ENCODE assay signal across 17 mouse cellular contexts in genomic region chr13:12037241-12037640, GRCm38 (mm10).
DNase-seq lines count a peak whose midpoint lies in the region; ATAC-seq and TF ChIP-seq lines count a peak whose summit lies in the region.
"Had no signal": no experiment of that assay in that cellular context is flagged by ENCODE, and none has a peak within 500 bp of the region (broad histone marks: within the 10 kb centered on the region; RNA-seq: fewer than 3 reads in every experiment).

No protein-coding gene starts in this region.

- H3K27me3 ChIP-seq in heart, adult 2 months (ENCODE audit: control insufficient read depth, insufficient read depth, low read length): no peaks in the 10 kb centered on the region
- H3K27me3 ChIP-seq in heart, embryonic 13.5 days (replicated peaks): no peaks in the 10 kb centered on the region
- no peaks in the 10 kb centered on the region for H3K27me3 ChIP-seq in intestine, embryonic 16.5 days (replicated peaks; ENCODE audit: control insufficient read depth, insufficient read depth, low read length)
- no peaks in the 10 kb centered on the region for H3K27me3 ChIP-seq in intestine, postnatal 0 days (replicated peaks; ENCODE audit: control insufficient read depth, insufficient read depth, low read length)
- H3K27me3 ChIP-seq: embryonic facial prominence, embryonic 12.5 days; forebrain, embryonic 15.5 days; hindbrain, embryonic 13.5 days had no signal

- H3K9ac ChIP-seq in heart, adult 2 months (ENCODE audit: low read depth, low read length): no peak overlapping the region
- H3K9ac ChIP-seq in heart, embryonic 13.5 days: peak overlapping the region; percentile 58
- H3K9ac ChIP-seq in intestine, embryonic 16.5 days (ENCODE audit: low read depth, low read length): no peak overlapping the region
- no peak overlapping the region for H3K9ac ChIP-seq in intestine, postnatal 0 days (ENCODE audit: low read depth, low read length)
- H3K9ac ChIP-seq: embryonic facial prominence, embryonic 12.5 days; forebrain, embryonic 15.5 days; hindbrain, embryonic 13.5 days had no signal

- H3K4me1 ChIP-seq in heart, adult 2 months (ENCODE audit: control insufficient read depth, insufficient read depth, low read length): peaks cover 7% of the 10 kb centered on the region
- peaks cover 81% of the 10 kb centered on the region for H3K4me1 ChIP-seq in heart, embryonic 13.5 days
- no peaks in the 10 kb centered on the region for H3K4me1 ChIP-seq in intestine, embryonic 16.5 days (ENCODE audit: control insufficient read depth, insufficient read depth, low read length)
- no peaks in the 10 kb centered on the region for H3K4me1 ChIP-seq in intestine, postnatal 0 days (replicated peaks; ENCODE audit: control insufficient read depth, insufficient read depth, low read length)
- H3K4me1 ChIP-seq: embryonic facial prominence, embryonic 12.5 days; forebrain, embryonic 15.5 days; hindbrain, embryonic 13.5 days had no signal

- H3K4me3 ChIP-seq in heart, adult 2 months: no peak overlapping the region
- no peak overlapping the region for H3K4me3 ChIP-seq in heart, embryonic 13.5 days
- H3K4me3 ChIP-seq in intestine, embryonic 16.5 days (ENCODE audit: low read length): no peak overlapping the region
- H3K4me3 ChIP-seq in intestine, postnatal 0 days (ENCODE audit: low read depth, low read length): no peak overlapping the region
- H3K4me3 ChIP-seq: embryonic facial prominence, embryonic 12.5 days; forebrain, embryonic 15.5 days; hindbrain, embryonic 13.5 days had no signal

- H3K79me2 ChIP-seq in heart, adult 2 months (replicated peaks; ENCODE audit: control insufficient read depth, insufficient read depth, low read length): no peaks in the 10 kb centered on the region

- WGBS in heart, adult 2 months: 61% methylated on average over 4 of the region's 4 CpGs
- WGBS in heart, embryonic 13.5 days: 36% methylated on average over 4 of the region's 4 CpGs
- 72% methylated on average over 4 of the region's 4 CpGs for WGBS in intestine, embryonic 16.5 days
- 79% methylated on average over 4 of the region's 4 CpGs for WGBS in intestine, postnatal 0 days

- peak overlapping the region; percentile 40 for H3K4me2 ChIP-seq in heart, embryonic 13.5 days
- H3K4me2 ChIP-seq in intestine, embryonic 16.5 days (ENCODE audit: low read depth, low read length): no peak overlapping the region
- no peak overlapping the region for H3K4me2 ChIP-seq in intestine, postnatal 0 days (replicated peaks; ENCODE audit: low read depth)
- H3K4me2 ChIP-seq: embryonic facial prominence, embryonic 12.5 days; forebrain, embryonic 15.5 days; hindbrain, embryonic 13.5 days had no signal

- ATAC-seq in heart, embryonic 13.5 days (ENCODE audit: extremely low read depth, insufficient number of reproducible peaks, low FRiP score, low TSS enrichment): no peak
- ATAC-seq in intestine, embryonic 16.5 days: no peak
- ATAC-seq in intestine, postnatal 0 days: no peak
- ATAC-seq: forebrain, embryonic 15.5 days; hindbrain, postnatal 0 days had no signal

- H3K36me3 ChIP-seq in heart, adult 2 months (ENCODE audit: control insufficient read depth, insufficient read depth, low read length): peaks cover 13% of the 10 kb centered on the region; the same call in 1 of the 2 replicates
- H3K36me3 ChIP-seq in heart, embryonic 13.5 days: no peaks in the 10 kb centered on the region
- no peaks in the 10 kb centered on the region for H3K36me3 ChIP-seq in intestine, embryonic 16.5 days (ENCODE audit: control insufficient read depth, insufficient read depth, low read length)
- no peaks in the 10 kb centered on the region for H3K36me3 ChIP-seq in intestine, postnatal 0 days (ENCODE audit: control insufficient read depth, insufficient read depth)
- H3K36me3 ChIP-seq: embryonic facial prominence, embryonic 12.5 days; forebrain, embryonic 15.5 days; hindbrain, embryonic 13.5 days had no signal

- intact Hi-C loops in heart, adult 2 months (cut with DNase I): no loop called here

- no peak for TF ChIP-seq CTCF in heart, adult 2 months (IDR thresholded peaks at IDR 0.05)
- TF ChIP-seq CTCF in intestine, postnatal 0 days (IDR thresholded peaks at IDR 0.05; ENCODE audit: low read depth): no peak

- no peak for TF ChIP-seq POLR2A in heart, adult 2 months (IDR thresholded peaks at IDR 0.05; ENCODE audit: insufficient read depth, low read depth, low read length)

- peak overlapping the region; percentile 24 for H3K27ac ChIP-seq in heart, adult 2 months
- peak overlapping the region; percentile 93 for H3K27ac ChIP-seq in heart, embryonic 13.5 days (replicated peaks)
- peak overlapping the region; percentile 27; the same call in 1 of the 2 replicates for H3K27ac ChIP-seq in intestine, embryonic 16.5 days (ENCODE audit: low read length)
- H3K27ac ChIP-seq in intestine, postnatal 0 days (ENCODE audit: low read depth, low read length): no peak overlapping the region
- H3K27ac ChIP-seq: embryonic facial prominence, embryonic 12.5 days; forebrain, embryonic 15.5 days; hindbrain, embryonic 13.5 days; hindbrain, postnatal 0 days had no signal

- DNase-seq in heart, adult 2 months: no peak
- no peak for DNase-seq in heart, adult 18-20 months
- no peak for DNase-seq in heart, adult 8-10 months (ENCODE audit: low spot score)
- no peak for DNase-seq in adrenal gland, adult 8-10 months
- DNase-seq: cerebellum, adult 11-12 months; cerebellum, adult 9-10 months; cerebellum, postnatal 25 days; gastrocnemius, postnatal 36 days; kidney, adult 11 months; kidney, adult 9 months had no signal

- no peak for TF ChIP-seq EP300 in heart, adult 2 months (IDR thresholded peaks at IDR 0.05; ENCODE audit: insufficient read depth, low read depth, low read length)

- H3K9me3 ChIP-seq in heart, embryonic 13.5 days: no peaks in the 10 kb centered on the region
- no peaks in the 10 kb centered on the region for H3K9me3 ChIP-seq in intestine, embryonic 16.5 days (ENCODE audit: control insufficient read depth, low read length)
- no peaks in the 10 kb centered on the region for H3K9me3 ChIP-seq in intestine, postnatal 0 days (ENCODE audit: control insufficient read depth)
- H3K9me3 ChIP-seq: embryonic facial prominence, embryonic 12.5 days; forebrain, embryonic 15.5 days; hindbrain, embryonic 13.5 days had no signal
